Mouse (Mus musculus) heart, embryonic 14.5 days (tissue): Measurements from ENCODE around the gene Zdhhc5. TPM values are rescaled to one million over a fixed set of nuclear protein-coding genes. Genes with fewer than 3 reads are reported as not detected.

Experiments used
- ATAC-seq: fragments of 200-750 bp; cut with Nextera tagmentation; 2 replicates; pipeline ENCODE4 v1.8.0; 2017; ENCODE audit warnings: low read depth, moderate TSS enrichment; ENCODE audit not compliant: insufficient number of reproducible peaks, insufficient read depth, low FRiP score
- H3K27ac ChIP-seq, 2 experiments: fragments of 200-500 bp in 1 of 2; fragments of 300-500 bp in 1 of 2; sonication (generic) in 1 of 2; replicated peaks in 1 of 2; 2 replicates each; pipeline ENCODE4 v1.5.1; 2012 to 2014; ENCODE audit warnings: low read depth in 2 of 2, low read length in 2 of 2, control low read depth in 1 of 2, mild to moderate bottlenecking in 1 of 2, mixed read lengths in 1 of 2; ENCODE audit not compliant: control insufficient read depth in 1 of 2, insufficient read depth in 1 of 2
- H3K27me3 ChIP-seq: fragments of 300-500 bp; sonication (generic); 2 replicates; pipeline ENCODE4 v1.6.1; 2014; ENCODE audit warnings: mild to moderate bottlenecking, low read length, control low read depth; ENCODE audit not compliant: control insufficient read depth, insufficient read depth
- H3K36me3 ChIP-seq: fragments of 300-500 bp; sonication (generic); 2 replicates; pipeline ENCODE4 v1.6.1; 2014; ENCODE audit warnings: mild to moderate bottlenecking, control low read depth, low read length, mixed read lengths; ENCODE audit not compliant: control insufficient read depth, insufficient read depth
- H3K4me1 ChIP-seq, 2 experiments: fragments of 200-500 bp in 1 of 2; fragments of 300-500 bp in 1 of 2; sonication (generic) in 1 of 2; 2 replicates each; pipeline ENCODE4 v1.6.1; 2012 to 2014; ENCODE audit warnings: low read length in 2 of 2, control low read depth in 1 of 2, mixed read lengths in 1 of 2; ENCODE audit not compliant: control insufficient read depth in 2 of 2, insufficient read depth in 2 of 2
- H3K4me2 ChIP-seq: fragments of 300-500 bp; sonication (generic); 2 replicates; pipeline ENCODE4 v1.6.1; 2014; ENCODE audit warnings: mild to moderate bottlenecking, low read length
- H3K4me3 ChIP-seq, 2 experiments: fragments of 200-500 bp in 1 of 2; fragments of 300-500 bp in 1 of 2; sonication (generic) in 1 of 2; 2 replicates each; pipeline ENCODE4 v1.5.1; 2012 to 2014; ENCODE audit warnings: low read length in 2 of 2, mild to moderate bottlenecking in 2 of 2, control low read depth in 1 of 2, low read depth in 1 of 2, moderate library complexity in 1 of 2; ENCODE audit not compliant: control insufficient read depth in 1 of 2, insufficient read depth in 1 of 2
- H3K9ac ChIP-seq: fragments of 300-500 bp; sonication (generic); 2 replicates; pipeline ENCODE4 v1.6.1; 2014; ENCODE audit warnings: mild to moderate bottlenecking, low read length
- H3K9me3 ChIP-seq: fragments of 300-500 bp; sonication (generic); 2 replicates; pipeline ENCODE4 v1.6.1; 2016; ENCODE audit warnings: low read length, control low read depth; ENCODE audit not compliant: control insufficient read depth
- WGBS: fragments of 180-500 bp; shearing (Covaris S2); extraction: QIAGEN DNeasy Blood & Tissue Kit; methylation state at CpG from one replicate; pipeline ENCODE4 v1.1.7; 2014; 5-methylcytosine and 5-hydroxymethylcytosine counted together
- polyA plus RNA-seq: library from polyadenylated mRNA; unstranded; fragments of >200 nt; fragmentation: Nextera tagmentation; extraction: Ambion mirVana; gene quantifications from 2 replicates; pipeline ENCODE4 v1.2.1, GENCODE M21; 2014

Gene Zdhhc5
- polyA plus RNA-seq, 1 experiment from 2014 or later = 27.1 TPM

- H3K4me3 ChIP-seq = peak overlapping the region; percentile 0 to 10; a peak in 1 of 4 replicates
- WGBS = 71% methylated on average over 15 of the region's 15 CpGs
- peaks cover 32 to 62% of the 10 kb centered on the region in 2 experiments for H3K4me1 ChIP-seq
- peak overlapping the region; percentile 88 for H3K4me2 ChIP-seq
- H3K36me3 ChIP-seq = peaks cover 9% of the 10 kb centered on the region; the same call in 1 of the 2 replicates
- peak overlapping the region; percentile 96; the same call in 1 of the 2 replicates for H3K9ac ChIP-seq
- 0 out of 4 replicates have a peak overlapping the region, but pooled peaks of 1 of the 2 experiments have one; percentile 25 for H3K27ac ChIP-seq
- H3K9me3 ChIP-seq = no peaks in the 10 kb centered on the region
- no peaks in the 10 kb centered on the region for H3K27me3 ChIP-seq
- ATAC-seq = no peak
These were observed 25.8 kb upstream of the Zdhhc5 start for GRCm38 (mm10) chr2:84740608-84741333.

- no peaks in the 10 kb centered on the region for H3K27me3 ChIP-seq
- no peaks in the 10 kb centered on the region for H3K9me3 ChIP-seq
- H3K27ac ChIP-seq = peak overlapping the region; percentile 14 to 24; a peak in 2 of 4 replicates
- peak overlapping the region; percentile 73 for H3K4me2 ChIP-seq
- peak overlapping the region; percentile 51 for H3K9ac ChIP-seq
- H3K4me3 ChIP-seq = peak overlapping the region; percentile 8 to 19; a peak in 2 of 4 replicates
- peaks cover 9% of the 10 kb centered on the region; the same call in 1 of the 2 replicates for H3K36me3 ChIP-seq
- 0 out of 2 replicates have a peak, but pooled peaks have one; percentile 20 for ATAC-seq
- H3K4me1 ChIP-seq = peaks cover 40 to 71% of the 10 kb centered on the region in 2 experiments
- 1% methylated on average over 12 of the region's 12 CpGs for WGBS
These were observed 23.4 kb upstream of the Zdhhc5 start for GRCm38 (mm10) chr2:84738271-84738911.

GRCm38 (mm10) chr2:84737451-84737925 is 22.5 kb upstream of the Zdhhc5 start:
- Histone ChIP-seq H3K4me3 (no peak overlapping the region), H3K9ac (no peak overlapping the region)

GRCm38 (mm10) chr2:84736312-84737161 is 21.6 kb upstream of the Zdhhc5 start:
- H3K9ac ChIP-seq = peak overlapping the region; percentile 28; the same call in 1 of the 2 replicates
- no peak for ATAC-seq
- no peaks in the 10 kb centered on the region for H3K27me3 ChIP-seq
- H3K4me3 ChIP-seq = peak overlapping the region in 1 of 2 experiments; percentile 0; a peak in 1 of 4 replicates
- H3K4me2 ChIP-seq = peak overlapping the region; percentile 73
- no peaks in the 10 kb centered on the region for H3K9me3 ChIP-seq
- peaks cover 7% of the 10 kb centered on the region; the same call in 1 of the 2 replicates for H3K36me3 ChIP-seq
- H3K27ac ChIP-seq = no peak overlapping the region
- H3K4me1 ChIP-seq = peaks cover 34 to 63% of the 10 kb centered on the region in 2 experiments
- 9% methylated on average over 26 of the region's 27 CpGs for WGBS

More at GRCm38 (mm10) chr2:84737451-84737925, 22.5 kb upstream of the Zdhhc5 start:
- Histone ChIP-seq H3K4me1 (peaks cover 40 to 71% of the 10 kb centered on the region in 2 experiments), H3K4me2 (peak overlapping the region; percentile 73), H3K27me3 (no peaks in the 10 kb centered on the region), H3K27ac (peak overlapping the region in 1 of 2 experiments; percentile 24; a peak in 3 of 4 replicates), H3K9me3 (no peaks in the 10 kb centered on the region), H3K36me3 (peaks cover 9% of the 10 kb centered on the region; the same call in 1 of the 2 replicates)
- WGBS = 9% methylated on average over 8 of the region's 8 CpGs
- peak; percentile 13; the same call in 1 of the 2 replicates for ATAC-seq

GRCm38 (mm10) chr2:84735346-84735920 is 20.5 kb upstream of the Zdhhc5 start:
- WGBS = 14% methylated on average over 7 of the region's 7 CpGs
- peaks cover 33 to 56% of the 10 kb centered on the region in 2 experiments for H3K4me1 ChIP-seq
- ATAC-seq = no peak
- H3K27me3 ChIP-seq = no peaks in the 10 kb centered on the region
- peaks cover 5% of the 10 kb centered on the region; the same call in 1 of the 2 replicates for H3K36me3 ChIP-seq
- H3K9me3 ChIP-seq = no peaks in the 10 kb centered on the region
- H3K9ac ChIP-seq = no peak overlapping the region
- H3K4me3 ChIP-seq = no peak overlapping the region
- H3K27ac ChIP-seq = no peak overlapping the region
- peak overlapping the region; percentile 73 for H3K4me2 ChIP-seq

GRCm38 (mm10) chr2:84734919-84735318 is 19.9 kb upstream of the Zdhhc5 start:
- Histone ChIP-seq H3K4me1 (peaks cover 31 to 51% of the 10 kb centered on the region in 2 experiments), H3K9ac (peak overlapping the region; percentile 69), H3K4me3 (peak overlapping the region; percentile 47 to 53), H3K36me3 (0 out of 2 replicates have a peak, but pooled peaks cover under 1% of the 10 kb centered on the region), H3K27ac (no peak overlapping the region), H3K4me2 (peak overlapping the region; percentile 73), H3K9me3 (no peaks in the 10 kb centered on the region), H3K27me3 (no peaks in the 10 kb centered on the region)
- no peak for ATAC-seq
- WGBS = 3% methylated on average over 2 of the region's 2 CpGs
